Mouse (Mus musculus): ENCODE measurements around the gene Cln6.
A peak's percentile ranks its signal among the peaks of the same experiment; 100 is the strongest.
"Not testable (repeated sequence)": the region's sequence is repeated elsewhere in the genome, so short reads cannot be mapped to it uniquely, and the experiment has no call there.

The Cln6 gene

DNA sequence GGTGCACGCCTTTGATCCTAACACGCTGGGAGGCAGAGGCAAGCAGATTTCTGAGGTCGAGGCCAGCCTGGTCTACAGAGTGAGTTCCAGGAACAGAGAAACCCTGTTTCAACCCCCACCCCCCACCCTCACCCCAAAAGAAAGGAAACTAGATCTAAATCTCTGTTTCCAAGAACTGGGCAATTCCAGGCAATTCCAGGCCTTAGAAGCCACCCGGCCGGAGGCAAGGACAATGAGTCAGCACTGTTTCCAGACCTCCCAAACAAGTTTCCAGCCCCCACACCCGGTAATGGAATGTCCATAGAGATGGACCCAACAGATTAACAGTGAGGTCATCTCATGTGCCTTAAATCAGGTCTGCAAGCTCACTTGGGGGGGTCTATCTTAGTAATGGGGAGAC is 8.7 kb upstream of the Cln6 start:
- no peak for DNase-seq

DNA sequence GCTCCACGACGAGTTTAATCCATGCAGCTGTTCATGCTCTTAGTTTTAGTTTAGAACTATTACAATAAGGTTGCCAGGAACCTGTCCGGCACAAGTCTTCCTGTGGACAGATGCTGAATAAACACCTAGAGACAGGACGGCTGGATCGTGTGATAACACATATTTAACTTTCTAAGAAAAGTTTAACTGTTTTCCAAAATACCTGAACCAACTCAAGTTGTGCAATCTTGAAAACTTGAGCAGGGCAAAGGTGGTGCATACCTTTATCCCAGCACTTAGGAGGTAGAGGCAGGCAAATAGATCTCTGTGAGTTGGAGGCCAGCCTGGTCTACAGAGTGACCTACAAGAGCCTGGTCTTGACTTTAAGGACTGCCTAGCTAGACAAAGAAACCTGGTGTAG is 3.7 kb upstream of the Cln6 start:
- DNase-seq = no peak

DNA sequence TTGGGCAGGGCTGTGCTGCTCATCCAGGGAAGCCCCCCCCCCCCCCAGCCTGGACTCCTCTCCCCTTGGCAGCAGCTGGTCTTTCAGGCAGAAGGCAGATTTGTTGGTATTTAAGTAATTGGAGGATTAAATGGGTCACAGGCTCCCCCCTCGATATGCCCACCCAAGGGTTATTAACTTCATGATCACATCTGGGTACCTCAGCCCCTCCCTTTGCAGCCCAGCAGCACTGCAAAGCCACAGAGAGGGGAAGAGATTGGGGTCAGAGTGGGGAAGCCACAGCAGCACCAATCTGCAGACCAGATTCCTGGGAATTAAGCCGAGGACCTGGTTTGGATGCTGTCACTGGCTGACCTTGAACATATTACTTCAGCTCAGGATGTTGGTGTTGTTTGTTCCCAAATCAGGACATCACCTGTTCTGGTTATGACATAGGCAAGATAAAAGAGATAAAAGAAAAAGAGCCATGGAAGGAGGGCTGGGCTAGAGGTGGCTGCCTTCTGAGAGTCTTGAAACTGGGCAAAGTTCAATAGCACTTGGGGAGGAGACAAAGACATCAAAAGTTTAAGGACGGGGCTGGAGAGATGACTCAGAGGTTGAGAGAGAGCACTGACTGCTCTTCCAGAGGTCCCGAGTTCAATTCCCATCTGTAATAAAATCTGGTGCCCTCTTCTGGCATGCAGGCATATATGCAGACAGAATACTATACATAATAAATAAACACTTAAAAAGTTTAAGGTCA is 2.7 kb upstream of the Cln6 start:
- no peak for DNase-seq

DNA sequence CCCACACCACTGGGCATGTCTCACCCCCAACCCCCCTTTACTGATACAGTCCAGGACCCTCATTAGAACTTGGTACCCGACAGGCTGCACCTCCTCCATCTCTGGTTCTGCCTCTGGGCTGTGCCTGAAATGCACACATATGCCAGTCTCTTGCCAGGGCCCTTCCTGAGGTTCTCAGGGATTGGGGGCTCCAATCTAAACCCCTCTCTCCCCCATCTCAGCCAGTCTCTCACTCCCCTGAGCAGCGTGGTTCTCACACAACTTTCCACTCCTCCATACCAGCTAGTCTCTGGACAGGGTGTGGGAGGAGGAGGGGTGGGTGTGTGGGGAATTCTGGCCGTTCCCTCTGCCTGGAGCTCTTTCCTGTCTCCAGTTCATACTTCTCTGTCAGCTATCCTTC is 974 bp upstream of the Cln6 start:
- no peak for DNase-seq

DNA sequence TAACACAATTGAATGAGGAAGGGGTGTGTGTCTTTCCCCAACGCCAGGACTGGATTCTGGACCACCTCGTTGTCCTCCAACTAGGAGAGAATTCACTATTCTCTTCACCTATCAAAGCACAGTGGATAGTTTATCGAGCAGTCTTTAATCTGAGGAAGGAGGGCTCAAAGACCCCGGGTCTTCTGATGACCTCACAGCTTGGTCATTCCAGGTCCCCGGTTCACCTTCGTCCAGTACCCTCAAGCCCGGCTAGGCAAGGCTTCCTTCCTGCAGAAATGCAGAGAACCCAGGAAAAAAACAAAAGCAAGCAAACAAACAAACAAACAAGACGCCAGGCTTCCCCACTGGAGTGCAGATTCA is 459 bp upstream of the Cln6 start:
- no peak for DNase-seq

DNA sequence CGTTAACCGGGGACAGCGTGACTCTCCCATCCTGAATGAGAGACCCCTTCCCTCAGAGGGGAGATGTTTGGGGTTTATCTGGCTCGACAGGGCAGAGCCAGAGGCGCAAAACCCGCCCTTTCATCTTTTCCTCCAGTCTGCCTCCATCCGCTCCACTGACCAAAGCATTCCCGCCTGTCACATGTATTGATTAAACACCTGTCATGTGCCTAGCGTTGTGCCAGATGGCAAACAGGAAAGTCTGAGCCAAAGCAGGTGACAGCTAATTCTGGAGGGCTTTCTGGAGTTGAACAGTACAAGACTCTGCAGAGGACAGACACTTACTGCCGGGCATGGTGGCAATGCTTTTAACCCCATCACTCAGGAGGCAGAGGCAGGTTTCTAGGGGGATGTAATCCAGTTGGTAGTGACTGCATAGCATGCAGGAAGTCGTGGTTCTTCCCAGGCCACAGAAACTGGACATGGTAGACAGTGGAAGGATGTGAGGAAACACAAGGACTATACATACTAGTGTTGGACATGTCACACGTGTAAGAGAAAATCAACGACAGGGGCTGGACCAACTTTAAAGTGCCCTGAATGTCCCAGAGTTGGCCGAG is 686 bp downstream of the Cln6 start:
- peak in 1 of 2 experiments; percentile 35 for DNase-seq

DNA sequence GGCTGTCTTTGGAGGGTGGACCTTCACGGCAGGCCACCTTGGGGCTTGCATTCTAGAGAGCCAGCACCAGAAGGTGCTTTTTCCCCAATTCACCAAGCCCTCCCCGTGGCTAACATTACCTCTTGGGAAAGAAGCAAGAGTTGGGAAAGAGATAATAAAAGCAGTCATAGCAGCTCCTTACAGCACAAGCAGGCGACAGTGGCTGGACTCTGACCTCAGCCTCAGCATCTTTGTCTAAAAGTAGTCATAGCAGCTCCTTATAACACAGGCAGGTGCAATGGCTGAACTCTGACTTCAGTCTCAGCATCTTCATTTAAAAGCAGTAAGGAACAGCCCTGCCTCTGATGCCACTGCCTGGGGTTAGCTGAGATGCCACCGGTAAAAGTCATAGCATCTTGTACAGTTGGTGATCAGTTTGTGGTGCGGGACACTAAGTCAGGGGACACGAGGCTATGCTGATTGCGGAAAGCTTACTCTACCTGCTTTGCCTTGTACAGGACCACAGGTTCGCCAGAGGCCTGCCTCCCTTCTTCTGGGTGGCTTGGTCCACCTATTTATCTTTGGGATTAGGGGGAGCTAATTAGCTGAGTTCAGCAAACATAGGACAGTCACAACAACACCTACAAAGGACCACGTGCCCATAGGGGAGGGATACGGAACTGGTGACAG is 4.9 kb downstream of the Cln6 start:
- no peak for DNase-seq

DNA sequence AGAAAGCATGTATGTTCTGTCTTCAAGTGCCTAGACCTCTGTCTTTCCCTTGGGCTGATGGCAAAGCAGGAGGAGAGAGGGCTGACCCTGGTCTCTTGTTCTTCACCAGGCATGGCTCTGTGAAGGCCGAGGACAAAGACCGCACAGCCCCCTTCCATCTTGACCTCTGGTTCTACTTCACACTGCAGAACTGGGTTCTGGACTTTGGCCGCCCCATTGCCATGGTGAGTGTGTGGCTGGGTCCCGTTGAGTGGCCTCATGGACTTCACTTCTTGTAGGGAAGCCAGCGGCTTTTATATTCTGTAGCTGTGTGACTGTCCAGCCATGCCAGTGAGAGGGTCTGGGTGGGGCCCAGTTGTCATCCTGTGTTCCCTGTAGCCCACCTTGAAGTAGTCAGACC is 5.9 kb downstream of the Cln6 start:
- no peak for DNase-seq

DNA sequence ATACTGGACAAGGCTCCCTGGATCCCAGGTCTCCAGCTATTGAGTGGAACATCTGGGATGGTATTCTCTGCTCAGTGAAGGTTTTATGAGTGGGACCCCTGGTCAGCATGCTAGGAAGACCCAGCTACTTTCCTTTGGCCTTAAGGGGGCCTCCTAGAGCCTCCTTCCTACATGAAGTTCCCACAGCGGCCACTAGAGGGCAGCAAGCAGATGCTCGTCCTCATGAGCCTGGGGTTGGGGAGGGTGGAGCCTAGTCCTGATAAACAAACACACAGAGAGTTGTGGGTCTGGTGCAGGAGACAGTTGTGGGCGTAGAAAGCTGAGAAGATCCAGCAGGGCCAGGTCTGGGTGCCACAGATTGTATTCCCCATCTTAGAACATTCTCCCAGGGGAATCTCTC is 9.1 kb downstream of the Cln6 start:
- DNase-seq = peak; percentile 88 to 92

DNA sequence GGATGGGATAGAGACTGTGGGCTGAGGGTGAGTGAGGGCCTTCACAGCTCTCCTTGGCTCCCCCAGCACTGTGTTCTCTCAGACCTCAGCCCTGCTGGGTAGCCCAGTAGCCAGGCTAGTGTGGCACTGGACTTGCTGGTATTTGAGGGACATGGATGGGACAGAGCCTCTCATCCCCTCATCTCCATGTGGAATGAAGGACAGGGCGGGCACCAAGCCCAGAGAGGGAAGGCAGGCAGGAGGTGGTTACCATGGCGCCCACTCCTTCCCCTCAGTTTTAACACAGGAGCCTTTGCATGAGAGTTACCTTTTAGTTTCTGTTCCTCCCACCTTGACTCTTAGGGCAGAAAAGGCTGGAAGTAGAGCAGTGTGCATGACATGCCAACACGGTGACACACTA is 10.1 kb downstream of the Cln6 start:
- DNase-seq = no peak

DNA sequence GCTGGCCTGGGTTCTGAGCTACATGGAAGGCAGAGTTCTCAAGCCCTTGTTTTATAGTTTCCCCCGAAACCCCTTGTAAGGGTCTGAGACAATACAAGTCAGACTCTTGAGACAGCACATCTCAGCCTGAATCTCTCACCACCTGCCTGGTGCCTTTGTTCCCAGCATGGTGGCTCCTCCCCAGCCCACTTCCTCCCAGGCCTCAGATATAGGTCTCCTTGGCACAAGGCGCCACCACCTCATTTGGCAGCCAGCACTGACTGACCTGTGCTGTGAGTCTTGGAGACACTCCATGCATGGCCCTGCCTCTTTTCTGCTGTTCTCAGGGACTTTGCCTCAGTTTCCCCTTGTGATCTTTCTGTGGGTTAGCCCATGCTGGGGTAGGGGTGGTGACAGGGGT is 13.0 kb downstream of the Cln6 start:
- no peak for DNase-seq

DNA sequence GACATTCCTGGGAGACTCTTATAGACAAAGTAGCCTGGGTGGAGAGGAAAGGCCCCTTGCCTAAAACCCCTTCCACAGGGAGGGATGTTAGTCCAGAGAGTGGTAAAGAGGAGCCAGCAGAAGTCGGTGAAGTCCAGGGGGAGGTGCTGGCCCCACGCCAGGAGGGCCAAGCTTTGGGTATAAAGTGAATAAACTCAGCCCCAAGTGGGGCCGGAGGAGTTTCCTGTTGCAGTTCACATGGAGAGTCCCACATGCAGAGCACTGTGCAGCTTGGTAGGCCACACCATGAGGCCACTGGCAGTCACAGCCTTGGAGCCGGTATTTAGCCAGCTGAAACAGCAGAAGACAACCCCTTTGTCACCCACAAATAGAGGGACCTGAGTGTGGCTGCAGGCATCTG is 15.9 kb downstream of the Cln6 start:
- no peak for DNase-seq

DNA sequence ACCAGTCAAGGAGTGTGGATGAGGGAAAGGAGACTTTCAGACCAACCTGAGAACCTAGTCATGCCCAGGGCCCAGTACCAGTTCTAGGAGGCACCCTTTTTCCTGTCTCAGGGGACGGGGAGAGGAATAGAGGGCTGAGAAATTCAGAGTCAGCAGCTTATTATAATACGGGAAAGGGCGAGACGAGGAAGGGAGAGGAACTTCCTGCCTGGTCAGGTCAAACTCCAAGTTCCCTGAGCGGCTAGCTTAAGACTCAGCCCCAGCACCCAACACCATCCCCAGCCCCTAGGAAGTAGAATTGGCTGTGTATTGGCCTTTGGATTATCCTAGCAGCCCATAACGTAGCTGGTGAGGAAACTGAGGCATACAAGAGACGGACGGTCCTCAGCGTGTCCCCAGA is 18.6 kb downstream of the Cln6 start:
- DNase-seq = no peak

DNA sequence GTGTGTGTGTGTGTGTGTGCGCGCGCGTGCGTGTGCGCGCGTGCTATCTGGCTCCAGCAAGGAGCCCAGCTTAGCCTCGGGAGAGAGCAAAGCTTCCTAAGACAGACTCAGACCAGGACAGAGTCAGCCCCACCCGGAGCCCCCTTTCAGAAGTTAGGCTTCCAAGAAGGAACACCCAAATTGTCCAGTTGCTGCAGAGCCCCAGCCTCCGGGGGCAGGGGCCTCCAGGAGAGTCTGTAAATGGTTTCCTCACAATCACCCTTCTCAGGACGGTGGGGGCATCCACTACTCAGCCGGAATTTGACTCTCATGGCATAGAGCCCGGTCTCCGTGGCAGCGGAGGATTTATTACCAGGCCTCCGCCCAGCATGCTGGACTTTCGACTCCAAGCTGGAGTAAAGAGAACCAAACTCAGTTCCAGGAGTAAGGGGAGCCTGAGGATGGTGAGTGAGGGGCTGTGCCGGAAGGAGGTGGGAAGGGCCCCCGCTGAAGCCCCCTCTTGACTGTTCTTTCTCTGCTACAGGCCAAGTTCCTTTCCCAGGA is 19.2 kb downstream of the Cln6 start, which contains the start of gene Calml4:
Calml4 (plus strand) TSS at position 362 of the 543 bp plus-strand sequence.
- DNase-seq = peak in 1 of 2 experiments; percentile 59

DNA sequence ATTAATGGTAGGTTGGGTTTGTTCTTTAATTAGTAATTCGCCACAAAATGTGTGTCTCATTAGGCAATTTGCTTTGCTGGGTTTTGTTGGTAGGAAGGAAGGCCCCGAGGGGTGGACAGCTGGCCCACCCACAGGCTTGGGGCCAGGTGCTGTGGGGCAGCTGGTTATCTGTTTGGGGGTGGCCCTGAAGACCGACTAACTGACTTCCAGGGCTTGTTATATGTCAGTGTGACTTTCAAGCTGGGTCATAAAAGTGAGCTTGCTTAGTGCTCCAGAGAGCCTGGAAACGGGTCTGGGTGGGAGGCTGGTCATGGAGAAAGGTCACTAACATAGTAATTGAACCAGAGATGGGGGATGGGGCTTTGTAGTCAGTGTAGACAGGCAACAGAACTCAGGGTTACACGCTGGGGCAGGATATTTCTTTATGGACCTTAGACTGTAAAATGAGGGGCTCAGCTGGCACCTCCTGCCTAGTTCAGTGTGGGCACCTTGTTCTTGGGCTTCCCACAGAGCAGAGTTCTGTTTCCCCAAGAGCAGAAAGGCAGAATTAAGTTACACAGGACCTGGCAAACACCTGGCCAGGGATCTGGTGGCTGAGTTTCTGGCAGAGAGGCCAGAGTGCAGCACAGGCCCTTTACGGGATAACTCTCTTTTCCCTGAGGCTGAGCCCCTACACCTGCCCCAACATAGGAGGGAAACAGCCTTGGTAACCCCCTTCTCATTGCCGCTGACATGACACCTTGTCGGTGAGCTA is 19.9 kb downstream of the Cln6 start:
- DNase-seq = no peak

DNA sequence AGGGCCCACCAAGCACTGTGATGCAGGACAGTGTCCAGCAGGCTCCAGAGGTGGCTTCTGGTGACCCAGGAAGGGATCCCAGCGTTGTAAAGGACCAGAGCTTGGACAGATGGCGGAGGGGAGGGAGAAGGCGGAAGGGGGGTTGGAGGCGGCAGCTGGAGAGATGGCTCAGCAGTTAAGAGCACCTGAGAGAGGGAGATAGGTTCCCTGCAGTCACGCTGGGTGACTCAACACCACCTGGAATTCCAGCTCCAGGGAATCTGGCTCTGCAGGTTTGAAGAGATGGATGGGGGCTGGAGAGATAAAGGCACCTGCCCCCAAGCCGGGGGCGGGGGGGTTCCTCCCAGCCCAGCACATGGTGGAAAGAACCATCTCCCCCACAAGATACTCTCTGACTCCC is 21.5 kb downstream of the Cln6 start:
- not testable (repeated sequence) for DNase-seq

DNA sequence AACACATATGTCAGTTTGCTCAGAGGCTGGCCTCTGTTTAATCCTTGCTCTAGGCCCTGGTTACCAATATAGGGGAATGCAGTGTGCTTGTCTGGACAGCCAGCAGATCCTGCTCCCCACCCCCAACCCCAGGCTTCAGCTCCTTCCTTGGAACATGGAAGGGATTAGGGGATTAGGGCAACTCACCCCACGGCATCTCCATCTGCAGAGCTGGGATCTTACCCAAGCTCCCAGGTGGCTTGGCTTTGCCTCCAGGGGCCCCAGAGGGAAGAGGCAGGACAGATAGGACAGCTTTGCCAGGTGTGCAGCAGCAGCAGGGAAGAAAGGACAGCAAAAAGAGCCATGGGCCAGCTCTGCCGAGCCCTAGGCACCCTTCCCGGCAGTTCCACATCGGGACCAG is 22.3 kb downstream of the Cln6 start:
- peak in 1 of 2 experiments; percentile 30 for DNase-seq

DNA sequence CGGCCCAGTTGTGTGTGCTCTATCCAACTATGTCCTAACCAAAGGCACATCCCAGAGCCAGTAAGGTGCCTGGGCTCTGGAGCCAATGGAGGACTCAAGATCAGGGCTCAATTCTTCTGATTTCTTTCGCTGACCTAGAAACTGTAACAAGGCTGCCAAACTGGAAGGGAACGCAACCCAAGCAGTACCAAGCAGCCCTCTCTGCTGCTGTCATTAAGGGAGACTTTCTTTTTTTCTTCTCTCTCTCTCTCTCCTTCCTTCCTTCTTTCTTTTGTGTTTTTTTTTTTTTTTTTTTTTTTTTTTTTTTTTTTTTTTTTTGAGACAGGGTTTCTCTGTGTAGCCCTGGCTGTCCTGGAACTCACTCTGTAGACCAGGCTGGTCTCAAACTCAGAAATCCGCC is 30.7 kb downstream of the Cln6 start:
- DNase-seq = not testable (repeated sequence)

DNA sequence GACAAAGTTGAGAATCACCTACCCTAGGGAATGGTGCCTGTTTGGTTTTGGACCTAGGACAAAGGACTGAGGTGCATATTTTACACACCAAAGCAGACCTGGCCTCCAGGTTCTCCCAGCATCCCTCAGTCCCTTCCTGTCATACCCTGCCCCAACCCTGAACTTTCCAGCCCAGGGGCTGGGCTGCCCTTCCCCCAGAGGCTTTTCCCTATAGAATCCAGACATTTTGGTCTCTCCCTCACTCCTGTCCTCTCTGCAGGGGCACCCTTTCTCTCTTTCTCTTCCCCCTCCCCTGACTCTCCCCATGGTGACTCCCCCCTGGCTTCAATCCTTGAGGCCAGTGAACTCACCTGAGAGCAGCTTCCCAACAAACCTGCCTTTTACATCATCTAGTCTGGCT is 32.1 kb downstream of the Cln6 start:
- no peak for DNase-seq

DNA sequence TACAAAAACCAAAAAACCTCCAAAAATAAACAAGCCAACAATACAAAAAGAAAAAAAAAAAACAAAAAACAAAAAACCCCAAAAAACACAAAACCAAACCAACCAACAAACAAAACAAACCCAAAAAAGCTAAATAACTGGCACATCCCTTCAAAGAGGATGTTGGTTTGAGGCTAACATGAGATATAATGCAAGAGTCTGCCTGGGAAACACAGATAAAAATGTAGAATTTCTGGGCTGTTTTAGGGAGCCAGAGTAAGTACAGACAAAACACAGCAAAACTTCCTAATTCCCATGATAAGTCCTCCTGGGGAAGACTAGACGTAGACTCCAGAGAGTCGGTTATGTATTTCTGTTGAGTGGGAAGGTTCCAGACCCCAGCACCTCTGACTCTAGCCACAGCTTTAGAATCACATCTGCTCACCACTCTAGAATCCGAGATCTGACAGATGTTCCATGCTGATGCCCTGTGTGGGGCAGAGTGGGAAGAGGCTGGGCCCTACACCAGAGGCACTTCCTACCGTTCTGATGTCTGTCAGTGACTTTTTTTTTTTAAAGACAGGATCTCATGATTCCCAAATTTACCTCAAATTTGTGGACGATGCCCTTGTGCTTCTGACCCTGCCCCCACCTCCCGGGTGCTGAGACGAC is 38.5 kb downstream of the Cln6 start:
- DNase-seq = no peak

DNA sequence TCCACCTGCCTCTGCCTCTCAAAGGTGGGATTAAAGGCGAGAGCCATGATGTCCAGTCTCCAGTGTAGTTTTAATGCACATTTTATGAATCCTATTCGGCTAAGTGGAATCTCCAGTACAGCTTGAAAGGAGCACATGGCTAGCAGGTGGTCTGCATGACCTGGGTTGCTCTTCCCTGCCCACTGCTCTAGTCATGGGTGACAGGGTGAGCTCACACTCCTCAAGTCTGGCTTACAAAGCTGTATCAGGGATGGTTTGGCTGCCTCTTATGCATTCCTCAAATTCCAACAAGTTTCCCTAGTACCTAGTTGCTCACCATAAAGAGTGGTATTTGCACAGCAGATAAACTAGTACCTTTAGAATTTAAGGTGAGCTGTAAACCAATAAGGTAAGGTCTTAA is 39.2 kb downstream of the Cln6 start:
- DNase-seq = no peak

DNA sequence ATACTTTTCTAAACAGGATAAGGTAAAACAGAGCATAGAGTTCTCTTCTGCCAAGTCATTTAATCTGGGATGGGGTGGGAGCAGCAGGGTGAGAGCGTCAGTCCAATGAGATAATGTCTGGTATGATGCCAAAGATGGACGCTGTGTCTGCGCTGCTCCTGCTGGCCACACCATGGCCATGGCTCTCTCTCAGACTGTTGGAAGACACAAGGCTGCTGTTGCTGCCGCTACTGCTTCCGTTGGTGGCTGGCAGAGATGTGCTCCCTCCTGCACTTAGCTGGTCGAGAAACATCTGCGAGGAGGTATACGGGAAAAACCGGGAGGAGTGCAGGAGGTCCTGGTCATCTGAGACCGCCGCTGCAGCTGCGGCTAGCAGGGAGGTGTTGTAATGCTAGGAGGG is 43.3 kb downstream of the Cln6 start:
- DNase-seq = peak; percentile 41 to 60

DNA sequence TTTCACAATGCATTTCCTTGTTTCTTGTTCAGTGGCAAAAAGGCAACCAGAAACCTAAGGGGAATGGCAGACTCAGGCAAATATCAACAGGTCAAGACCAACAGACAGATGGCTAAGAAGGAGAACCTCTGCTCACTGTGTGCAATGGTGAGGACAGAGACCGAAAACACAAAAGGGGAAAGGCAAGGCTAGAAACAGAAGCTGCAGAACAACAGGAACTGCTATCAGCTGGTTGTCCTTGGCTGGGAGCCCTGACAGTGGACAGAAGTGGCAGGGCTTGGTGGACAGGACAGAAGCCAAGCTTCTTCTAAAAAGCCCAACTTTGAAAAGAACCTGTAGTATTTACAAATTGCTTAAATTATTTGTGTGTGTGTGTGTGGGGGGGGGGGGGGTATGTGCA is 55.9 kb downstream of the Cln6 start:
- peak in 1 of 2 experiments; percentile 37 for DNase-seq

Measured in cerebellum, postnatal 25 days (tissue).